Mouse (Mus musculus): Measurements from ENCODE around the gene Adgrb2.

The Adgrb2 gene

GRCm38 (mm10) chr4:129987825-129988504 is 3.3 kb downstream of the Adgrb2 start:
- DNase-seq = peak; percentile 40

- no peak for DNase-seq
Measured at GRCm38 (mm10) chr4:129989925-129990324, 5.3 kb downstream of the Adgrb2 start.

GRCm38 (mm10) chr4:129992720-129993119 is 8.1 kb downstream of the Adgrb2 start:
- no peak for DNase-seq

- no peak for DNase-seq
Measured at GRCm38 (mm10) chr4:129993213-129993612, 8.5 kb downstream of the Adgrb2 start.

- no peak for DNase-seq
Measured at GRCm38 (mm10) chr4:129993944-129994695, 9.4 kb downstream of the Adgrb2 start.

GRCm38 (mm10) chr4:129994728-129995127 is 10.1 kb downstream of the Adgrb2 start:
- DNase-seq = no peak

GRCm38 (mm10) chr4:129995255-129995654 is 10.6 kb downstream of the Adgrb2 start:
- DNase-seq = no peak

- DNase-seq = no peak
Measured at GRCm38 (mm10) chr4:129996015-129996414, 11.3 kb downstream of the Adgrb2 start.

- no peak for DNase-seq
Measured at GRCm38 (mm10) chr4:129998124-129998523, 13.5 kb downstream of the Adgrb2 start.

- no peak for DNase-seq
Measured at GRCm38 (mm10) chr4:130001710-130002109, 17.0 kb downstream of the Adgrb2 start.

- no peak for DNase-seq
Measured at GRCm38 (mm10) chr4:130002157-130002556, 17.5 kb downstream of the Adgrb2 start.

GRCm38 (mm10) chr4:130005593-130005992 is 20.9 kb downstream of the Adgrb2 start:
- DNase-seq = no peak

- DNase-seq = no peak
Measured at GRCm38 (mm10) chr4:130006533-130006932, 21.9 kb downstream of the Adgrb2 start.

- no peak for DNase-seq
Measured at GRCm38 (mm10) chr4:130009043-130009442, 24.4 kb downstream of the Adgrb2 start.

- DNase-seq = no peak
Measured at GRCm38 (mm10) chr4:130010723-130011122, 26.1 kb downstream of the Adgrb2 start.

GRCm38 (mm10) chr4:130012234-130012633 is 27.6 kb downstream of the Adgrb2 start:
- no peak for DNase-seq

- DNase-seq = no peak
Measured at GRCm38 (mm10) chr4:130013111-130013510, 28.4 kb downstream of the Adgrb2 start.

GRCm38 (mm10) chr4:130016010-130016409 is 31.3 kb downstream of the Adgrb2 start:
- DNase-seq = no peak

- no peak for DNase-seq
Measured at GRCm38 (mm10) chr4:130017036-130017674, 32.5 kb downstream of the Adgrb2 start.

GRCm38 (mm10) chr4:130022952-130023351 is 38.3 kb downstream of the Adgrb2 start:
- no peak for DNase-seq

- no peak for DNase-seq
Measured at GRCm38 (mm10) chr4:130023511-130024231, 39.0 kb downstream of the Adgrb2 start.

GRCm38 (mm10) chr4:130025544-130025943 is 40.9 kb downstream of the Adgrb2 start:
- no peak for DNase-seq

- DNase-seq = no peak
Measured at GRCm38 (mm10) chr4:130031146-130031545, 46.5 kb downstream of the Adgrb2 start.
